Mouse (Mus musculus) kidney, adult 2 months (tissue): ENCODE measurements around the gene Samm50. TPM values are rescaled to one million over a fixed set of nuclear protein-coding genes. Genes with fewer than 3 reads are reported as not detected.

Experiments
- DNase-seq: peaks from one replicate; pipeline ENCODE4 v3.0.0; 2021
- H3K27ac ChIP-seq: fragments of 200-500 bp; 2 replicates; pipeline ENCODE4 v1.5.1; 2012; ENCODE audit warnings: low read depth, low read length, control low read depth, inconsistent platforms; ENCODE audit not compliant: insufficient read depth
- H3K27me3 ChIP-seq: fragments of 200-500 bp; replicated peaks from 2 replicates; pipeline ENCODE4 v1.6.1; 2012; ENCODE audit warnings: mild to moderate bottlenecking, moderate library complexity, low read length, inconsistent platforms; ENCODE audit not compliant: control insufficient read depth, insufficient read depth
- H3K36me3 ChIP-seq: fragments of 200-500 bp; 2 replicates; pipeline ENCODE4 v1.6.1; 2012; ENCODE audit warnings: mild to moderate bottlenecking, moderate library complexity, low read length, inconsistent platforms; ENCODE audit not compliant: control insufficient read depth, insufficient read depth
- H3K4me1 ChIP-seq: fragments of 200-500 bp; 2 replicates; pipeline ENCODE4 v1.6.1; 2011; ENCODE audit warnings: low read length; ENCODE audit not compliant: control insufficient read depth, insufficient read depth
- H3K4me3 ChIP-seq: fragments of 200-500 bp; 2 replicates; pipeline ENCODE4 v1.5.1; 2011; ENCODE audit warnings: mild to moderate bottlenecking, low read depth, low read length, control low read depth; ENCODE audit not compliant: insufficient read depth
- CTCF ChIP-seq: fragments of 200-500 bp; conservative IDR thresholded peaks from 2 replicates; pipeline ENCODE4 v1.5.1; 2011; ENCODE audit warnings: low read depth, mild to moderate bottlenecking, control low read depth, low read length, moderate library complexity, mixed read lengths; ENCODE audit not compliant: insufficient read depth, insufficient read length
- POLR2A ChIP-seq: fragments of 200-500 bp; IDR thresholded peaks from one replicate; pipeline ENCODE4 v1.6.1; 2011; ENCODE audit warnings: low read depth, low read length, control low read depth
- WGBS: fragments of 180-500 bp; shearing (Covaris S2); methylation state at CpG from one replicate; pipeline ENCODE4 v1.1.7; 2018; 5-methylcytosine and 5-hydroxymethylcytosine counted together
- polyA plus RNA-seq: library from polyadenylated mRNA; depleted of rRNA; stranded (reverse); fragments of >200 nt; gene quantifications from 2 replicates; pipeline ENCODE4 v1.2.3, GENCODE M21; 2012

Samm50 gene
- polyA plus RNA-seq, 1 experiment: 22.9 TPM

DNA sequence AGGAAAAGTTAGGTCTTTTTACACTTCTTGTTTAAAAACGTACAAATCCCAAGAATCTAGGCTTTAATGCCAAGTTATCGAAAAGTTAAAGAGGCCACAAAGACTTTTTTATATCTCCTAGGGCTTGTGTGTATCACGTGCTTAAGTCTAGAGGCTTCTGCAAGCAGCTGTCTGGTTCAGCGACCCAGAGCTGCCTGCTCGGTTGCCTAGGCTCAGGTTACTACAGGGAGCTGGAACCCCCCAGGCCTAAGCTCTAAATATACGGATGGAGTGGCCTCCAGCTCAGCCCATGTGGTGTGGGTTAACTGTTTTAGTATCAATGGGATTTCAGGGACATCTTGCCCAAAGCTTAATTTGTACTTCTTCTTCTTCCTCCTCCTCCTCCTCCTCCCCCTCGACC, 49.5 kb downstream of the Samm50 start:
- Histone ChIP-seq H3K36me3 (no peaks in the 10 kb centered on the region), H3K4me1 (no peaks in the 10 kb centered on the region), H3K27ac (no peak overlapping the region), H3K4me3 (no peak overlapping the region), H3K27me3 (no peaks in the 10 kb centered on the region)
- WGBS: 57% methylated on average over 7 of the region's 7 CpGs
- DNase-seq: no peak
- TF ChIP-seq CTCF (no peak), POLR2A (no peak)

DNA sequence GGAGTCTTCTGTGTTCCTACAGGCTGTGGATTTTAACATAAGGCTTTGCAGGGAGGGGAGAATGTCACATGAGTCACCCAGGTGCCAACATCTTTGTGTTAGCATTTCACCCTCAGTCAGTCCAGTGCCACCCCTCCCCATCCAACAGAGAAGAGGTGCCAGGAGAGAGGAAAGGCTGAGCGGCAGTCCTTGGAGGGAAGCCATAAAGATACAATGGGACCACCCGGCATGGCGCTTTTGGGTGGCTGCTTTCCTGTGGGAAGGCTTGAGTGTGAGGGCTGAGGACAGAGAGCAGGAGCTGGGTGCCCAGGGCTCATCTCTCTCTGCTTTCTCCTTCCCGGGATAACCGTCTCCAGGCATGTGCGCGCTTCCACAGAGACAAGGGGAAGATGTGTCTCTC, 53.1 kb downstream of the Samm50 start:
- H3K36me3 ChIP-seq: no peaks in the 10 kb centered on the region
- WGBS: 75% methylated on average over 7 of the region's 7 CpGs
- H3K4me3 ChIP-seq: no peak overlapping the region
- H3K4me1 ChIP-seq: no peaks in the 10 kb centered on the region
- TF ChIP-seq CTCF: no peak
- TF ChIP-seq POLR2A: no peak
- H3K27me3 ChIP-seq: no peaks in the 10 kb centered on the region
- no peak overlapping the region for H3K27ac ChIP-seq
- DNase-seq: no peak

DNA sequence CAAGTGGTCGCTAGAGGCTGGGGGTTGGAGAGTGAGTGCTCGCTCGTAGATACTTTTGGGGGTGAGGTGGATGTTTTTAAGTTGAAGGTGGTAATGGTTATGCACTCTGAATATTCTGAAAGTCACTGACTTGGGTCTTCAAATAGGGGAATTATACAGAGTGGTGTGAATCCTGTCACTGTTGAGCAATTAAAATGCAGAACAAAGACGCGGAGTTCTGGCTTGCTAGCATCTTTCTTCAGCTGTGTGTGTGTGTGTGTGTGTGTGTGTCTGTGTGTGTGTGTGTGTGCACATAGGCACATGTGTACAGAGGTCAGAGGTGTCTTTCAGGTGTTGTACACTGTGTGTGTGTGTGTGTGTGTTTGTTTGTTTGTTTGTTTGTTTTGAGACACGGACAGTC, 54.2 kb downstream of the Samm50 start:
- H3K4me3 ChIP-seq: no peak overlapping the region
- TF ChIP-seq CTCF (no peak), POLR2A (no peak)
- no peak overlapping the region for H3K27ac ChIP-seq
- H3K4me1 ChIP-seq: no peaks in the 10 kb centered on the region
- H3K36me3 ChIP-seq: no peaks in the 10 kb centered on the region
- DNase-seq: no peak
- H3K27me3 ChIP-seq: no peaks in the 10 kb centered on the region
- 90% methylated on average over 6 of the region's 6 CpGs for WGBS

DNA sequence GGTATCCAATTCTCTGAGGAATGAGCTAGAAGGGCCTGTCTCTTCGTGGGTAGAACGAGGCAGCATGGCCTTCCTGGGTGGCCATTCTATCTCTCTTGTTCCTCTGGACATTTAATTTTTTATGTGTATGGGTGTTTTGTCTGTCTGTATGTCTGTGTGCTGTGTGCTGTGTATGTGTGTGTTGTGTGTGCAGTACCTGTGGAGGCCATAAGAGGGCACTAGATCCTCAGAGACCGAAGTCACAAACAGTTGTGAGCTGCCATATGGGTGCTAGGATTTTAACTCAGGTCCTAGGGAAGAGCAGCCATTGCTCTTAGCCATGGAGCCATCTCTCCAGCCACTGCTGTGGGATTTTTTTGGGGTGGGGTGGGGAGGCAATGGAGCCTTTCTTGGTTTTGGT, 55.3 kb downstream of the Samm50 start:
- WGBS: 96% methylated on average over 3 of the region's 3 CpGs
- no peak for TF ChIP-seq POLR2A
- TF ChIP-seq CTCF: no peak

DNA sequence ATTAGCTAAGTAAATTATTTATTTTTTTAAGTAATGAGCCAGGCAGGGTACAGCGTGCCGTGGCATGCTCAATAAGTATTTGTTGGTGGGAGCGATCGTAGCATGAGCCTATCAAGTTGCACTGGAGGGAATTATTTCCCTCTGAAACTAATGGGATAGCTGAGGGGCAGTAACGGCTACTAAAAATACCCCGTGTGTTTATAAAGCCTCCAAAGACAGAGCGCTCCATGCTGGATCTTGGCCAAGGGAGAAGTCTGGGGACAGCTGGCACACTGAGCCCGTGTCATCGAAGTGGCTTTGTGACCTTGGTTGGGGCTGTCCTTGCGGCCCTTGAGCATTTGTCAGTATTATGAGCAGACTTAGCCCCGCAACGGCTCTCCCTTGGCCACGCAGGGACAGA, 59.2 kb downstream of the Samm50 start:
- TF ChIP-seq POLR2A (no peak), CTCF (no peak)
- no peaks in the 10 kb centered on the region for H3K27me3 ChIP-seq
- H3K4me3 ChIP-seq: no peak overlapping the region
- no peak overlapping the region for H3K27ac ChIP-seq
- H3K4me1 ChIP-seq: no peaks in the 10 kb centered on the region
- 32% methylated on average over 13 of the region's 13 CpGs for WGBS
- H3K36me3 ChIP-seq: no peaks in the 10 kb centered on the region
- DNase-seq: peak; percentile 30

More for the DNA sequence above, 55.3 kb downstream of the Samm50 start:
- H3K36me3 ChIP-seq: no peaks in the 10 kb centered on the region
- no peak overlapping the region for H3K4me3 ChIP-seq
- H3K4me1 ChIP-seq: no peaks in the 10 kb centered on the region
- no peaks in the 10 kb centered on the region for H3K27me3 ChIP-seq
- no peak for DNase-seq
- H3K27ac ChIP-seq: no peak overlapping the region

DNA sequence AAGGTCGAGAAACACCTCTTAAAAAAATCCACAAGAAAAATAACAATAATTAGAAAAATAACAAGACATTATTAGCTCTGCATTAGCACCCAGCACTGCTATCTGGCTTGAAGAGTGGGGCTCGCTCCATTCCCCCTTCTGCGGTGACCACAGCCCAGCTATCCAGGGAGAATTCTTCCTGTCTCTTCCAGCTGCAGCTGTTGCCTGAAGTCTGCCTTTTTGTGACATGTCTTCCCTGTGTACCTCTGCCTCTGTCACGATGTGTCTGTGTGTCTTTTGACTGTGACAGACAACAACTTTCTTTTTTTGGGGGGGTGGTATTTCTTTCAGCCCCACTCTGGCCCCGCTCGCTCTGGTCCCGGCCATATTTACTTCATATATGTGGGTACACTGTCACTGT, 60.6 kb downstream of the Samm50 start:
- WGBS: 92% methylated on average over 7 of the region's 7 CpGs
- Histone ChIP-seq H3K36me3 (no peaks in the 10 kb centered on the region), H3K27ac (no peak overlapping the region)

DNA sequence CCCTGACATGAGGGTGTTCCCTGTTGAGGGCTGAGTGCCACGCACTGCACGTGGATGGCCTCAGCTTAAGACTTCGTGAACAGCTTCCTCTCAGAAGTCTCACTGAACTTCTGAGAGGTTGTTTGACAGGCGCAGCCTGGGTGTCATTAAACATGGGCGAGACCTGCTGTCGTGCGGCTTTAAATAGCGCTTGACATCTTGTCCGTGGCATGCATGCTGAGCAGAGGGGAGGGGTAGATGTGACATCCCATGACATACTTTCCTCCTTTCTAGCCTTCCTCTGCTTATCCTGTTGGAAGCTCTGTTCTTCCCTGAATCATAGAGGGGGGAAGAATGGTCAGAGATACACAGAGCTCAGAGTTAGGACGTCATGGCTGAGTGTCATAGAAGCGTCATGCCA, 61.7 kb downstream of the Samm50 start:
- DNase-seq: no peak
- no peaks in the 10 kb centered on the region for H3K36me3 ChIP-seq
- no peak overlapping the region for H3K27ac ChIP-seq
- TF ChIP-seq POLR2A (no peak), CTCF (no peak)
- no peaks in the 10 kb centered on the region for H3K4me1 ChIP-seq
- 46% methylated on average over 11 of the region's 11 CpGs for WGBS
- no peak overlapping the region for H3K4me3 ChIP-seq
- no peaks in the 10 kb centered on the region for H3K27me3 ChIP-seq

More for the DNA sequence above, 60.6 kb downstream of the Samm50 start:
- no peak for DNase-seq
- no peaks in the 10 kb centered on the region for H3K4me1 ChIP-seq
- TF ChIP-seq POLR2A (no peak), CTCF (no peak)
- H3K4me3 ChIP-seq: no peak overlapping the region
- no peaks in the 10 kb centered on the region for H3K27me3 ChIP-seq

DNA sequence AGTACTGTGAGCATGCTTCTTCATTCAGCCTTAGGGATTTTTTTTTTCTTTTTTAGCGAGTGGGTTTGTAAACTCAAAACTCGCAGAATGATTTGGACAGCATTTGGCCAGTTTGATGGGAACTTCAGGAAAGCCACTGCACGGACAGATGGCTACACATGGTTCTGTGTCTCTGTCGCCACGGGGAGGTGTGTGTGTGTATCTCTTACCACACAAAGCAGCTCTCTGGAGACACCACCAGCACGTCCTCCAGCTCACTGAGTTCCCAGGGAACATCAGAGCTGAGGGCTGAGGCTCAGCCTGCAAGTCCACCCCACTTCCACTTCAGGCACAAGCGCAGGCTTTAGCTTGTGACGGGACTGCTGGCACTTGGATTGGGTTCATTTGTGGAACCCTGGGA, 62.3 kb downstream of the Samm50 start:
- DNase-seq: no peak
- 81% methylated on average over 8 of the region's 8 CpGs for WGBS
- TF ChIP-seq POLR2A (no peak), CTCF (no peak)
- Histone ChIP-seq H3K4me3 (no peak overlapping the region), H3K27ac (no peak overlapping the region), H3K4me1 (no peaks in the 10 kb centered on the region), H3K27me3 (no peaks in the 10 kb centered on the region), H3K36me3 (no peaks in the 10 kb centered on the region)
